Mouse (Mus musculus) embryo, embryonic 11.5 days (tissue): ENCODE data around the gene 4930404N11Rik.
A peak's percentile ranks its signal among the peaks of the same experiment; 100 is the strongest.

Experiments
- DNase-seq: peaks from one replicate; pipeline ENCODE4 v3.0.0-alpha.2; 2012; ENCODE audit warnings: low read depth, low spot score

4930404N11Rik gene

GRCm38 (mm10) chr10:81328386-81328785 is 37.2 kb downstream of the 4930404N11Rik start, which contains the start of gene Tbxa2r:
Gene Tbxa2r, plus strand, starts transcription at chr10:81328731.
- no peak for DNase-seq

- DNase-seq: no peak
Measured at GRCm38 (mm10) chr10:81327959-81328358, 37.7 kb downstream of the 4930404N11Rik start.

- DNase-seq: no peak
Measured at GRCm38 (mm10) chr10:81326858-81327257, 38.8 kb downstream of the 4930404N11Rik start.

- no peak for DNase-seq
Measured at GRCm38 (mm10) chr10:81325781-81326180, 39.8 kb downstream of the 4930404N11Rik start.

- no peak for DNase-seq
Measured at GRCm38 (mm10) chr10:81325176-81325575, 40.4 kb downstream of the 4930404N11Rik start.

GRCm38 (mm10) chr10:81323791-81324530 is 41.7 kb downstream of the 4930404N11Rik start:
- DNase-seq: no peak

- DNase-seq: no peak
Measured at GRCm38 (mm10) chr10:81323141-81323775, 42.4 kb downstream of the 4930404N11Rik start.

GRCm38 (mm10) chr10:81322444-81322843 is 43.2 kb downstream of the 4930404N11Rik start:
- no peak for DNase-seq

GRCm38 (mm10) chr10:81321436-81321835 is 44.2 kb downstream of the 4930404N11Rik start:
- no peak for DNase-seq

GRCm38 (mm10) chr10:81320550-81321347 is 44.9 kb downstream of the 4930404N11Rik start, which contains the start of gene Cactin:
Gene Cactin, plus strand, starts transcription at chr10:81321103.
- DNase-seq: peak; percentile 100

- DNase-seq: peak; percentile 97
Measured at GRCm38 (mm10) chr10:81319741-81320549, 45.7 kb downstream of the 4930404N11Rik start.

- no peak for DNase-seq
Measured at GRCm38 (mm10) chr10:81319330-81319699, 46.3 kb downstream of the 4930404N11Rik start.

GRCm38 (mm10) chr10:81318589-81319329 is 46.9 kb downstream of the 4930404N11Rik start:
- DNase-seq: no peak

GRCm38 (mm10) chr10:81317273-81317672 is 48.3 kb downstream of the 4930404N11Rik start:
- DNase-seq: no peak

- DNase-seq: no peak
Measured at GRCm38 (mm10) chr10:81316338-81317060, 49.1 kb downstream of the 4930404N11Rik start.

GRCm38 (mm10) chr10:81315587-81315986 is 50.0 kb downstream of the 4930404N11Rik start:
- no peak for DNase-seq

GRCm38 (mm10) chr10:81314201-81314600 is 51.4 kb downstream of the 4930404N11Rik start:
- no peak for DNase-seq

- no peak for DNase-seq
Measured at GRCm38 (mm10) chr10:81313581-81313980, 52.0 kb downstream of the 4930404N11Rik start.
